Mouse (Mus musculus): ENCODE measurements around the gene Pik3ip1.
A peak's percentile ranks its signal among the peaks of the same experiment; 100 is the strongest.

Pik3ip1 gene

DNA sequence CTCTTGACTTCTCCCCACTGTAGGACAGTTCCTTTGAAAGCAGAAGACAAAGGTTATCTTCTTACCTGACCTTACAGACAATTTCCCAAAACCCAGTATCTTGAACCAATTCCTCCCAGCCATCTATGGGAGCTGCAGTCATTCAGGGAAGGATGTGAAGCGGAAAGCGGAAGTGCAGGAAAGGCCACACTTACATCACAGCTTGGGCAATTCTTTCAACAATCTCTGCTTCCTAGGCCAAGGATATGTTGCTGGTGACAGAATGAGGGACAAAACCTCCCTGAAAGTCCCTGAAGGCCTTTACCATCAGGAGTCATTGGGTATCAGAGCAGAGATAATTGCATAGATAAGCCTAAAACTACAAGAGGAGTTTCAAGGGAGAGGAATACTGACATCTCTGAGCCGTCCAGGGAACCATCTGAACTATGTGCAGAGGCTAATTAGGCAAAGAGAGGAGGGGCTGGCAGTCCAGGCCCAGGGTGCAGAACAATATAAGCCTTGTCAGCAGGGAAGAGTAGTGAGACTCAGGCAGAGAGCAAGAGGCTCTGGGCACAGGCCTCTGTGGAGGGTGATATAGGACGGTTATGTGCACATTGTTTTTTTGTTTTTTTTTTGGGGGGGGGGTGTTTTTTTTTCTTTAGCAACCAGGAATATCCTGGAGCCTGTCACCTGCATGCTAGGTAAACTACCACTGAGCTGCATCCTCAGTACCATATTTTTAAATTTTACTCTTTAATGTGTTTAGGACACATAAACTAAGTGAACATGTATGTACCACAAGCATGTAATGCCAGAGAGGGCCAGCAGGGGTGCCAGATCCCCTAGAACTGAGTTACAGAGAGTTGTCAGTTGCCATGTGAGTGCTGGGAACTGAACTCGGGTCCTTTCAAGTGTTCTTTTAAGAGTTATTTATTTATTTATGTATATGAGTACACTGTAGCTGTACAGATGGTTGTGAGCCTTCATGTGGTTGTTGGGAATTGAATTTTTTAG is 52.7 kb downstream of the Pik3ip1 start:
- DNase-seq: no peak

DNA sequence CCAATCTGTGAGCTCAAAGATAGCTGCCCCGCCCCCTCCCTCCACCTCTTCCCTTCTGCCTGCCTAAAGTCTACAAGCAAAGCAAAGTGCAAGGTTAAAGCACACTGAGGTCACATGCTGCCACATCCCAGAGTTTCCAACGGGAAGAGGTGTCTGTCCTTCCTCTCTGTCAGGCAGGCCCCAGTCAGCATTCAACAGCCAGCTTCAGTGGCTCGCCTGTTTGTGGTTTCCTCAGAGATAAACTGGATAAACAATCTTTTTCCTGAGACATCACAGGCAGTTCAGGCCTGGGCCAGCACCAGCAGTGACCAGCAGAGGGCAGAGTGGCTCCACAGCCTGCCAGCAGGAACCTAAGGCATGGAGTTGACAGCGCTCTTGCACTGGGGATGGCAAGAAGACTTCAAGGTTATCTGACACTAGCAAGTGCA is 56.8 kb downstream of the Pik3ip1 start:
- peak; percentile 90 to 93 for DNase-seq

DNA sequence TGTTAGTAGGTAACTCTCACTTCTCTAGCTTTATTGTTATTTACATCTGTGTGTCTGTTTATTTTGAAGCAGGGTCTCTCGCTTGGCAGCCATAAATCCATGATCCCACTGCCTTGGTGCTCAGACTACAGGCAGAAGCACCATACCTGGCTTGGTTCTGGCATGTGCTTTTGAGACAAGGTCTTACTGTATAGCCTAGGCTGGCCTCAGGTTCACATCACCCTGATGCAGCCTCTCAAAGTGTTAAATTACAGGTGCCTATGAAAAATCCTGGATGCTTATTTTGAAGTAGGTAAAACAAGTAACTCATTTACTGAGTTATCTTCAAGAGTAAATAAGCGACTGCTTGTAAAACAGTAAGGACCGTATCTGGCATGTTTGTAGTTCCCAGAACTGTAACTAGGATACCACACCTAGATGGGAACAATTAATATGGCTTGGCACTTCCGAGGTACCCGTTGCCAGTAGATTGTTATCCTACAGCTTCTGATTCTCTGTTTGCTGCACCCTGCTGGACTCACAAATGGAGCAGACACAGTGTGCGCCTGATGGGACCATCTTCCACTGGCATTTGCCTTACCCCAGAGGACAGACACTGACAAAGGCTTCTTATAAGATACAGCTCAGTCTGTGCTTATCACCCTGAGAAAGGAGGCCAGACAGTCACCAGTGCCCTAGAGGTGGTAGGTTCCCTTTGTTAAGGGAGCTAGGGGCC is 57.4 kb downstream of the Pik3ip1 start:
- DNase-seq: no peak

DNA sequence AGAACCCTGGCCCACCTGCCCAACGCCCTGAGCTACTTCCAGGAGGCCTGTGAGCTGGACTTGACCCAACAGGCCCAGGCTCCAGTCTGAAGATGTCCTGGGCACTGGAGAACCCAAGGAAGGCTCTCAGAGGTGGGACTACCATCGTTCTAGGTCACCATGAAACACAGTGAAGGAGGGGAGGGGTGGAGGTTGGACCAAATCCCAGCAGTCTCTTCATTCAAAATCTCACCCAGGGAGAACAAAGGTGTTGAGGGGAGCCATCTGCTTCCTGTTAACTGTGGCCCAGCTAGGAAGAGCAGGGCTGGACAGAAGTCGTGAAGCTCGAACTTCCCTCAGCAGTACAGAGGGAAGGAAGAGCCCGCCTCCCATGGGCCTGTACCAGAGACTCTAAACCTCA is 59.8 kb downstream of the Pik3ip1 start:
- no peak for DNase-seq

DNA sequence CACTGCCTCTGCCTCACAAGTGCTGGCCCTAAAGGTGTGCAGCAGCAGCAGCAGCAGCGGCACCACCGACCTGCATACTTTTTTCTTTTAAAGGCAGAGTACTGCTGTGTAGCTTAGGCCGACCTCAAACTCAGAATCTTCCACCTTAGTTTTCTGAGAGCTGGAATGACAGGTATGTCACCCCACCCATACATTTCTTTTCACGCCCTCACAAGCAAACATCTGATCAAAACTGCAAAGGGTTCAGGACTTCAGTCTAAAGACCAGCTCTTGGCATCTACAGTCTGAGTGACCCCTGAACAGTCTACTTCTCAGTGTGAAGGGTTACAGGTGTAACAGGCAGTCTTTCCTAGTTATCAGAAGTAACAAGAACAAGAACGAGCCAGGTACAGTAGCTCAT is 60.6 kb downstream of the Pik3ip1 start:
- no peak for DNase-seq

DNA sequence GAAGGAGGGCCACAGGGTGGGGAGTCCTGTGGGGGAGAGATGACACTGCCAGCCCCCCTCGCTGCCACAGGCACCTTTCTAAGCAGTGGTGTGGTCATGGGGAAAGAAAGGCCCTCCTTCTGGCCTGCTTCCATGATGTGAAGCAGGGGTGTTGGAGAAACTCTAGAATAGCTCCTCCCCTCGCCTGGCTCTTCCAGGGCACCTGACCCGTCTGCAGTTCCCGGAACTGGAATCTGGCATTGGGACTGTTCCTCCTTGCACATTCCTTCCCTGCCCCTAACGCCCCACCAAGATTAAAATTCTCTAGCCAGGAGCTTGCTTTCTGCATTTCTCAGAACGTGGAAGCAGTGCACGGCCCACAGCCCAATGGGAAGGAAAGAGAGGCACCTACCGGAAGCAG is 62.3 kb downstream of the Pik3ip1 start:
- peak; percentile 34 to 61 for DNase-seq
